Mouse (Mus musculus): ENCODE measurements around the gene 2210016L21Rik. TPM values are rescaled to one million over a fixed set of nuclear protein-coding genes. Genes with fewer than 3 reads are reported as not detected.
A peak's percentile ranks its signal among the peaks of the same experiment; 100 is the strongest.

The 2210016L21Rik gene
- polyA plus RNA-seq, 1 experiment from 2014 or later: 106 TPM

- 0 out of 2 replicates have a peak, but pooled peaks cover 2% of the 10 kb centered on the region for H3K27me3 ChIP-seq (replicated peaks; ENCODE audit: control insufficient read depth, insufficient read depth, low read length)
- H3K4me2 ChIP-seq (ENCODE audit: low read length): no peak overlapping the region
- H3K36me3 ChIP-seq (ENCODE audit: control insufficient read depth, insufficient read depth): no peaks in the 10 kb centered on the region
- no peak overlapping the region for H3K9ac ChIP-seq (replicated peaks; ENCODE audit: low read depth, low read length)
- H3K4me3 ChIP-seq (replicated peaks; ENCODE audit: low read length): no peak overlapping the region
- 28% methylated on average over 4 of the region's 4 CpGs for WGBS
- H3K4me1 ChIP-seq (replicated peaks; ENCODE audit: control insufficient read depth, insufficient read depth, low read length): no peaks in the 10 kb centered on the region
- no peaks in the 10 kb centered on the region for H3K9me3 ChIP-seq (ENCODE audit: control insufficient read depth, low read length)
- no peak for ATAC-seq
- H3K27ac ChIP-seq (ENCODE audit: low read length): no peak overlapping the region
Measured at GRCm38 (mm10) chr5:114969064-114969463, 27.1 kb downstream of the 2210016L21Rik start.

- Histone ChIP-seq H3K27me3 (replicated peaks; ENCODE audit: control insufficient read depth, insufficient read depth, low read length) (0 out of 2 replicates have a peak, but pooled peaks cover 2% of the 10 kb centered on the region), H3K27ac (ENCODE audit: low read length) (no peak overlapping the region), H3K4me2 (ENCODE audit: low read length) (no peak overlapping the region), H3K9me3 (ENCODE audit: control insufficient read depth, low read length) (no peaks in the 10 kb centered on the region), H3K4me1 (replicated peaks; ENCODE audit: control insufficient read depth, insufficient read depth, low read length) (no peaks in the 10 kb centered on the region), H3K36me3 (ENCODE audit: control insufficient read depth, insufficient read depth) (no peaks in the 10 kb centered on the region), H3K9ac (replicated peaks; ENCODE audit: low read depth, low read length) (no peak overlapping the region), H3K4me3 (replicated peaks; ENCODE audit: low read length) (no peak overlapping the region)
- 39% methylated on average over 13 of the region's 13 CpGs for WGBS
- ATAC-seq: no peak
Measured at GRCm38 (mm10) chr5:114969609-114970215, 27.8 kb downstream of the 2210016L21Rik start.

- no peak within 1 kb of the TSS for H3K9ac ChIP-seq (replicated peaks; ENCODE audit: low read depth, low read length)
- H3K4me3 ChIP-seq (replicated peaks; ENCODE audit: low read length): no peak within 1 kb of the TSS
- no peaks in the 10 kb centered on the region for H3K9me3 ChIP-seq (ENCODE audit: control insufficient read depth, low read length)
- no peak within 1 kb of the TSS for H3K27ac ChIP-seq (ENCODE audit: low read length)
- 87% methylated on average over 17 of the region's 17 CpGs for whole genome bisulfite sequencing
- no peaks in the 10 kb centered on the region for H3K4me1 ChIP-seq (replicated peaks; ENCODE audit: control insufficient read depth, insufficient read depth, low read length)
- no peaks in the 10 kb centered on the region for H3K36me3 ChIP-seq (ENCODE audit: control insufficient read depth, insufficient read depth)
- H3K4me2 ChIP-seq (ENCODE audit: low read length): no peak within 1 kb of the TSS
- no peak for ATAC-seq
- H3K27me3 ChIP-seq (replicated peaks; ENCODE audit: control insufficient read depth, insufficient read depth, low read length): 0 out of 2 replicates have a peak, but pooled peaks cover 2% of the 10 kb centered on the region
Measured at GRCm38 (mm10) chr5:114970824-114971227, 28.9 kb downstream of the 2210016L21Rik start, which contains the start of gene Hnf1a. TSS of gene Hnf1a (minus strand) at chr5:114971094.

- Histone ChIP-seq H3K9me3 (ENCODE audit: control insufficient read depth, low read length) (no peaks in the 10 kb centered on the region), H3K27me3 (replicated peaks; ENCODE audit: control insufficient read depth, insufficient read depth, low read length) (0 out of 2 replicates have a peak, but pooled peaks cover 2% of the 10 kb centered on the region), H3K4me1 (replicated peaks; ENCODE audit: control insufficient read depth, insufficient read depth, low read length) (no peaks in the 10 kb centered on the region), H3K4me2 (ENCODE audit: low read length) (no peak overlapping the region), H3K9ac (replicated peaks; ENCODE audit: low read depth, low read length) (no peak overlapping the region), H3K27ac (ENCODE audit: low read length) (no peak overlapping the region), H3K36me3 (ENCODE audit: control insufficient read depth, insufficient read depth) (no peaks in the 10 kb centered on the region), H3K4me3 (replicated peaks; ENCODE audit: low read length) (no peak overlapping the region)
- 83% methylated on average over 9 of the region's 9 CpGs for WGBS
- ATAC-seq: no peak
Measured at GRCm38 (mm10) chr5:114972201-114972600, 30.2 kb downstream of the 2210016L21Rik start.

GRCm38 (mm10) chr5:114973131-114973530 lies 31.2 kb downstream of the 2210016L21Rik start:
- H3K4me1 ChIP-seq (replicated peaks; ENCODE audit: control insufficient read depth, insufficient read depth, low read length): no peaks in the 10 kb centered on the region
- no peak overlapping the region for H3K4me2 ChIP-seq (ENCODE audit: low read length)
- ATAC-seq: no peak
- WGBS: 83% methylated on average over 8 of the region's 8 CpGs
- H3K27me3 ChIP-seq (replicated peaks; ENCODE audit: control insufficient read depth, insufficient read depth, low read length): 0 out of 2 replicates have a peak, but pooled peaks cover 2% of the 10 kb centered on the region
- H3K4me3 ChIP-seq (replicated peaks; ENCODE audit: low read length): no peak overlapping the region
- H3K27ac ChIP-seq (ENCODE audit: low read length): no peak overlapping the region
- H3K9me3 ChIP-seq (ENCODE audit: control insufficient read depth, low read length): no peaks in the 10 kb centered on the region
- H3K9ac ChIP-seq (replicated peaks; ENCODE audit: low read depth, low read length): no peak overlapping the region
- no peaks in the 10 kb centered on the region for H3K36me3 ChIP-seq (ENCODE audit: control insufficient read depth, insufficient read depth)

- no peak for ATAC-seq
- H3K9ac ChIP-seq (replicated peaks; ENCODE audit: low read depth, low read length): no peak overlapping the region
- no peaks in the 10 kb centered on the region for H3K36me3 ChIP-seq (ENCODE audit: control insufficient read depth, insufficient read depth)
- H3K4me3 ChIP-seq (replicated peaks; ENCODE audit: low read length): no peak overlapping the region
- H3K27me3 ChIP-seq (replicated peaks; ENCODE audit: control insufficient read depth, insufficient read depth, low read length): 0 out of 2 replicates have a peak, but pooled peaks cover 4% of the 10 kb centered on the region
- no peak overlapping the region for H3K4me2 ChIP-seq (ENCODE audit: low read length)
- H3K27ac ChIP-seq (ENCODE audit: low read length): no peak overlapping the region
- peaks cover 11% of the 10 kb centered on the region for H3K4me1 ChIP-seq (replicated peaks; ENCODE audit: control insufficient read depth, insufficient read depth, low read length)
- no peaks in the 10 kb centered on the region for H3K9me3 ChIP-seq (ENCODE audit: control insufficient read depth, low read length)
Measured at GRCm38 (mm10) chr5:114976935-114977334, 35.0 kb downstream of the 2210016L21Rik start.

- 45% methylated on average over 11 of the region's 11 CpGs for WGBS
Measured at GRCm38 (mm10) chr5:114978473-114978872, 36.5 kb downstream of the 2210016L21Rik start.

GRCm38 (mm10) chr5:114978888-114979249 lies 36.9 kb downstream of the 2210016L21Rik start:
- peak overlapping the region; percentile 42 for H3K4me3 ChIP-seq (replicated peaks; ENCODE audit: low read length)
- WGBS: 4% methylated on average over 6 of the region's 6 CpGs
- ATAC-seq: peak; percentile 33; the same call in 1 of the 2 replicates

More at GRCm38 (mm10) chr5:114978473-114978872, 36.5 kb downstream of the 2210016L21Rik start:
- no peak overlapping the region for H3K4me3 ChIP-seq (replicated peaks; ENCODE audit: low read length)
- H3K4me2 ChIP-seq (ENCODE audit: low read length): no peak overlapping the region
- H3K36me3 ChIP-seq (ENCODE audit: control insufficient read depth, insufficient read depth): no peaks in the 10 kb centered on the region
- H3K27me3 ChIP-seq (replicated peaks; ENCODE audit: control insufficient read depth, insufficient read depth, low read length): 0 out of 2 replicates have a peak, but pooled peaks cover 4% of the 10 kb centered on the region
- no peak overlapping the region for H3K9ac ChIP-seq (replicated peaks; ENCODE audit: low read depth, low read length)
- no peaks in the 10 kb centered on the region for H3K9me3 ChIP-seq (ENCODE audit: control insufficient read depth, low read length)
- peaks cover 11% of the 10 kb centered on the region for H3K4me1 ChIP-seq (replicated peaks; ENCODE audit: control insufficient read depth, insufficient read depth, low read length)
- no peak overlapping the region for H3K27ac ChIP-seq (ENCODE audit: low read length)
- ATAC-seq: no peak

GRCm38 (mm10) chr5:114979250-114980121 lies 37.5 kb downstream of the 2210016L21Rik start:
- Histone ChIP-seq H3K36me3 (ENCODE audit: control insufficient read depth, insufficient read depth) (no peaks in the 10 kb centered on the region), H3K9me3 (ENCODE audit: control insufficient read depth, low read length) (no peaks in the 10 kb centered on the region), H3K9ac (replicated peaks; ENCODE audit: low read depth, low read length) (peak overlapping the region; percentile 39), H3K27me3 (replicated peaks; ENCODE audit: control insufficient read depth, insufficient read depth, low read length) (0 out of 2 replicates have a peak, but pooled peaks cover 4% of the 10 kb centered on the region), H3K4me3 (replicated peaks; ENCODE audit: low read length) (peak overlapping the region; percentile 42), H3K4me1 (replicated peaks; ENCODE audit: control insufficient read depth, insufficient read depth, low read length) (peaks cover 11% of the 10 kb centered on the region), H3K27ac (ENCODE audit: low read length) (no peak overlapping the region), H3K4me2 (ENCODE audit: low read length) (peak overlapping the region; percentile 88)
- WGBS: 5% methylated on average over 32 of the region's 32 CpGs
- peak; percentile 49; the same call in 1 of the 2 replicates for ATAC-seq

More at GRCm38 (mm10) chr5:114978888-114979249, 36.9 kb downstream of the 2210016L21Rik start:
- Histone ChIP-seq H3K27ac (ENCODE audit: low read length) (no peak overlapping the region), H3K4me1 (replicated peaks; ENCODE audit: control insufficient read depth, insufficient read depth, low read length) (peaks cover 11% of the 10 kb centered on the region), H3K9me3 (ENCODE audit: control insufficient read depth, low read length) (no peaks in the 10 kb centered on the region), H3K4me2 (ENCODE audit: low read length) (peak overlapping the region; percentile 88), H3K9ac (replicated peaks; ENCODE audit: low read depth, low read length) (no peak overlapping the region), H3K27me3 (replicated peaks; ENCODE audit: control insufficient read depth, insufficient read depth, low read length) (0 out of 2 replicates have a peak, but pooled peaks cover 4% of the 10 kb centered on the region), H3K36me3 (ENCODE audit: control insufficient read depth, insufficient read depth) (no peaks in the 10 kb centered on the region)
